Mouse (Mus musculus) midbrain, embryonic 16.5 days (tissue): ENCODE results near the gene Gm20662. TPM values are rescaled to one million over a fixed set of nuclear protein-coding genes. Genes with fewer than 3 reads are reported as not detected.

Experiments used
- ATAC-seq: fragments of 200-750 bp; cut with Nextera tagmentation; 2 replicates; pipeline ENCODE4 v1.8.0; 2017; ENCODE audit warnings: moderate TSS enrichment
- H3K27ac ChIP-seq: fragments of 300-500 bp; sonication (generic); 2 replicates; pipeline ENCODE4 v1.5.1; 2014; ENCODE audit warnings: mild to moderate bottlenecking, low read length, mixed read lengths
- H3K27me3 ChIP-seq: fragments of 300-500 bp; sonication (generic); 2 replicates; pipeline ENCODE4 v1.6.1; 2014; ENCODE audit warnings: low read depth, low read length, mixed read lengths; ENCODE audit not compliant: control insufficient read depth, insufficient read depth
- H3K36me3 ChIP-seq: fragments of 300-500 bp; sonication (generic); 2 replicates; pipeline ENCODE4 v1.6.1; 2014; ENCODE audit warnings: mild to moderate bottlenecking, low read length, moderate library complexity, mixed read lengths; ENCODE audit not compliant: control insufficient read depth, insufficient read depth
- H3K4me1 ChIP-seq: fragments of 300-500 bp; sonication (generic); 2 replicates; pipeline ENCODE4 v1.6.1; 2014; ENCODE audit warnings: mild to moderate bottlenecking, low read length, mixed read lengths; ENCODE audit not compliant: control insufficient read depth, insufficient read depth
- H3K4me2 ChIP-seq: fragments of 300-500 bp; sonication (generic); 2 replicates; pipeline ENCODE4 v1.6.1; 2014; ENCODE audit warnings: mild to moderate bottlenecking, low read length, mixed read lengths
- H3K4me3 ChIP-seq: fragments of 300-500 bp; sonication (generic); 2 replicates; pipeline ENCODE4 v1.5.1; 2014; ENCODE audit warnings: low read depth, mild to moderate bottlenecking, low read length, moderate library complexity, mixed read lengths
- H3K9ac ChIP-seq: fragments of 300-500 bp; sonication (generic); 2 replicates; pipeline ENCODE4 v1.6.1; 2014; ENCODE audit warnings: low read depth, low read length, mixed read lengths
- H3K9me3 ChIP-seq: fragments of 300-500 bp; sonication (generic); replicated peaks from 2 replicates; pipeline ENCODE4 v1.6.1; 2014; ENCODE audit warnings: mild to moderate bottlenecking, low read length, mixed read lengths; ENCODE audit not compliant: control insufficient read depth, poor library complexity, severe bottlenecking
- WGBS: fragments of 180-500 bp; shearing (Covaris S2); extraction: QIAGEN DNeasy Blood & Tissue Kit; methylation state at CpG from one replicate; pipeline ENCODE4 v1.1.7; 2014; 5-methylcytosine and 5-hydroxymethylcytosine counted together
- polyA plus RNA-seq: library from polyadenylated mRNA; unstranded; fragments of >200 nt; fragmentation: Nextera tagmentation; extraction: Ambion mirVana; gene quantifications from 2 replicates; pipeline ENCODE4 v1.2.1, GENCODE M21; 2015

The Gm20662 gene
- polyA plus RNA-seq, 1 experiment from 2014 or later = 0.83 TPM

DNA sequence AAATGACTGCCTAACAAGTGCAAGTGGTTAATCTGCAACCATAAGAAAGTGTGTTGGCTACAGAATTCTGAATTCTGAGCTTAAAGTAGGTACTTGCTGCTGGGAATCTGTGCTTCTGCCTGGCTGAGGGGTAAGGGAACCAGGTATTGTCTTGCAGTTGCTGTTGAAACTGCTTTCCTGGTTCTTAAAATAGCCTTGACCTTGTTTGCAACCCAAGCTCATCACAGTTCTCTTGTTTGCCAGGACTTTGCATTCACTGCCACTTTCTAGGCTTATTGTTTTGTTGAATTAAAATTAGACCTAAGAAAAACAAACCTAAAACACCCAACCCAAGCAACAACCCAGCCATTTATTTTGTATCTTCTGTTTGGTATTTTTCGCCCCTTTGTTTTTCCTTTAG lies 24.6 kb downstream of the Gm20662 start:
- peaks cover 6% of the 10 kb centered on the region; the same call in 1 of the 2 replicates for H3K4me1 ChIP-seq
- H3K9me3 ChIP-seq = no peaks in the 10 kb centered on the region
- H3K4me2 ChIP-seq = no peak overlapping the region
- ATAC-seq = no peak
- H3K27me3 ChIP-seq = no peaks in the 10 kb centered on the region
- H3K4me3 ChIP-seq = no peak overlapping the region
- no peak overlapping the region for H3K27ac ChIP-seq
- 84% methylated on average over 1 of the region's 1 CpGs for WGBS
- H3K9ac ChIP-seq = no peak overlapping the region
- H3K36me3 ChIP-seq = peaks cover 7% of the 10 kb centered on the region

DNA sequence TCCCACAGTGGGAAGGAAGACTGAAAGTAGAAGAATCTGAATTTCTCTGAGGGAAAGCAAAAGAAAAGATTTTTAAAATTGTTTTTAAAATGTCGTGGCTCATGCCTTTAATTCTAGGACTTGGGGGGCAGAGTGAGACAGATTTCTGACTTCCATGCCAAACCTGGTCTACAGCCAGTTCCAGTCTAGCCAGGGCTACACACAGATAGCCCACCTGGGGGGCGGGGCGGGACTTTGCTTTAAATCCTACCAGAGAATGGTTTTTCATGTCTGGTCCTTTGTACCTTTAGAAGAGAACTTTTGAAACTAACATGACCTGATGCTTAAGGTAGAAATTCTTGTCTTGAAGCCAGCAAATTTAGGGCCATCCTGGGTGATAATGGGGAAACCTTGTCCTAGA lies 27.1 kb downstream of the Gm20662 start:
- peaks cover 6% of the 10 kb centered on the region; the same call in 1 of the 2 replicates for H3K4me1 ChIP-seq
- H3K9ac ChIP-seq = no peak overlapping the region
- no peak overlapping the region for H3K4me3 ChIP-seq
- H3K9me3 ChIP-seq = no peaks in the 10 kb centered on the region
- no peak overlapping the region for H3K4me2 ChIP-seq
- peaks cover 16% of the 10 kb centered on the region for H3K36me3 ChIP-seq
- no peaks in the 10 kb centered on the region for H3K27me3 ChIP-seq
- 89% methylated on average over 3 of the region's 3 CpGs for WGBS
- no peak for ATAC-seq
- no peak overlapping the region for H3K27ac ChIP-seq

DNA sequence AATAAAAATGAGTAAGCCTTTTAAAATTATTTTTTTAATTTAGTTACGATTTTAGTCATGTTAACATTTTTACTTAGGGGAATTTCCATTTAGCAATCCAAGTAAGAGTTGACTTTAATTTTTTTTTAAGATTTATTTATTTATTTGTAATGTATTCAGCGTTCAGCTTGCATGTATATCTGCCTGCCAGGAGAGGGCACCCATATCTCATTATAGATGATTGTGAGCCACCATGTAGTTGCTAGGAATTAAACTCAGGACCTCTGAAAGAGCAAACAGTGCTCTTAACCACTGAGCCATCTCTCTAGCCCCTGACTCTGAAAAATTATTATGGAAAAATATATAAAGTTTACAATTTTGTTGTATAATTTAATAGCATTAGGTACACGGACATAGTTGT lies 30.4 kb downstream of the Gm20662 start:
- no peak for ATAC-seq
- WGBS = 96% methylated on average over 3 of the region's 3 CpGs
- H3K36me3 ChIP-seq = peaks cover 16% of the 10 kb centered on the region

DNA sequence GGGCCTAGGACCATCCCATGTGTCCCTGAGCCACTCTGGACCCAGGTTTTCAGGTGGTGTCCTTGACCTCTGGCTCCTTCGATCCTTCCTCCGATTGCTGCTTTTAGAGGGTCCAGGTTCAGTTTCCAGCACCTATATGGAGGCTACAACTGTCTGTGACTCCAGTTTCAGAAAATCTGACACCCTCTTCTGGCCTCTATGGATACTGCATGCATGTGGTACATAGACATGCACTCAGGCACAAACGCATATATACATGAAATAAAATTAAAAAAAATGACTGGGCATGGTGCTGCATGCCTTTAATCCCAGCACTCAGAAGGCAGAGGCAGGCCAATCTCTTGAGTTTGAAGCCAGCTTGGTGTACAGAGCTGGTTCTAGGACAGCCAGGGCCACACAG lies 31.7 kb downstream of the Gm20662 start:
- Histone ChIP-seq H3K27me3 (no peaks in the 10 kb centered on the region), H3K27ac (no peak overlapping the region), H3K4me2 (no peak overlapping the region), H3K4me1 (no peaks in the 10 kb centered on the region), H3K9ac (no peak overlapping the region), H3K9me3 (no peaks in the 10 kb centered on the region), H3K4me3 (no peak overlapping the region), H3K36me3 (peaks cover 21% of the 10 kb centered on the region)
- ATAC-seq = no peak
- 97% methylated on average over 3 of the region's 3 CpGs for WGBS

More for the DNA sequence above, 30.4 kb downstream of the Gm20662 start:
- Histone ChIP-seq H3K27me3 (no peaks in the 10 kb centered on the region), H3K9ac (no peak overlapping the region), H3K9me3 (no peaks in the 10 kb centered on the region), H3K27ac (no peak overlapping the region), H3K4me3 (no peak overlapping the region), H3K4me1 (no peaks in the 10 kb centered on the region), H3K4me2 (no peak overlapping the region)

DNA sequence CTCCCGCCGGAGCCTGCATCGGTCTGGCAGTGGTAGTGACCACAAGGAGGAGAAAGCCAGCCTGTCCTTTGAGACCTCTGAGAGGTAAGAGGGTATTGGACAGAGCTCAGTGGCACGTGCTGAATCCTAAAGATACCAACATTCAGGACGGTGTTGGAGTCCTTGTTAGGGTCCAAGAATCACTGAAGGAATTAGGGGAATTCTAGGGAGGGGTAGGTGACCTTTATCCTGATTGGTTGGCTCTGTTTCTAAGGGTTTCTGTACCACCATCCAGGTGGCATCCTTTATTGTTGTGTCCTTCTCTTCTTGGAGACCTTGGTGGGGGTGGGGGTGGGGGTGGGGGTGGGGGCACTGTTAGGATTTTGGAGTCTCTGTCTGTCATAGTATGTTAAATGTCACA lies 36.0 kb downstream of the Gm20662 start:
- Histone ChIP-seq H3K4me1 (no peaks in the 10 kb centered on the region), H3K4me3 (no peak overlapping the region), H3K27me3 (no peaks in the 10 kb centered on the region), H3K27ac (no peak overlapping the region), H3K9me3 (no peaks in the 10 kb centered on the region), H3K36me3 (peaks cover 25% of the 10 kb centered on the region), H3K9ac (no peak overlapping the region), H3K4me2 (no peak overlapping the region)
- WGBS = 89% methylated on average over 5 of the region's 5 CpGs
- ATAC-seq = no peak

DNA sequence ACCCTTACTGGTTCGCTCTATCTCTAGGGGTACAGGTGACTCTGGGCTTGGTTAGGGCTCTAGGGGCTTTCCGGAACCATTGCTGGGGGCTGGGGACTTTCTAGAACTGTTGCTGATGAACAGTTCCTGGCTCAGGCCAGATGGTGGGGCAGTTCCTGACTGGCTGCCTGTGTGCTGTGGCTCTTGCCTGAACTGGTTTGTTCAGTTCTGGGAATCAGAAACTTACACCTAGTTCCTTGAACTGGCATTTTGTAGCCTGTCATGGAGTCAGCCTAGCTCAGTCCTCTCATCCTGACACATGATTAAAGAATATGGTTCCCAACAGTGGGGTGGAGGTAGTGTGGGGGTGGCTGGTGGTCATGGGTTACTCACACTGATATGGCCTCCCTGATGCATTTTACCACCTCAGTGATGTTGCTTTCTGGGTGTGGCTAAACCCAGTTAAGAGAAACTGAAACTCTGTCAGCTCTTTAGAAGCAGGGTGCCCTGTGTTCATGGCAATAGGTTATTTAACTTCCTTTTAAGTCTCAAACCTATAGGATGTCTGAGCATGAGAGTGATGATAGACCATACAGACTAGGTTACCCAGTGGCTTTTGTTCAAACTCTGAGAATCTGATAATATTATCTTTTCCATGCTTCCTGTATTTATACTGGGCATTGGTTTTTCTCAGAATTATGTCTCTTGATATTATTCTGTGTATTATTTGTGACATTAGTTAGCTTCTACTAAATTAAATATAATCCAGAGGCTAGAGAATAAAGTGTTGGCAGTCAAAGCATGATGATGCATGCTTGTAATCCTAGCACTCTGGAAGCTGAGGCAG lies 39.4 kb downstream of the Gm20662 start:
- 96% methylated on average over 2 of the region's 2 CpGs for WGBS
- H3K36me3 ChIP-seq = peaks cover 20% of the 10 kb centered on the region

DNA sequence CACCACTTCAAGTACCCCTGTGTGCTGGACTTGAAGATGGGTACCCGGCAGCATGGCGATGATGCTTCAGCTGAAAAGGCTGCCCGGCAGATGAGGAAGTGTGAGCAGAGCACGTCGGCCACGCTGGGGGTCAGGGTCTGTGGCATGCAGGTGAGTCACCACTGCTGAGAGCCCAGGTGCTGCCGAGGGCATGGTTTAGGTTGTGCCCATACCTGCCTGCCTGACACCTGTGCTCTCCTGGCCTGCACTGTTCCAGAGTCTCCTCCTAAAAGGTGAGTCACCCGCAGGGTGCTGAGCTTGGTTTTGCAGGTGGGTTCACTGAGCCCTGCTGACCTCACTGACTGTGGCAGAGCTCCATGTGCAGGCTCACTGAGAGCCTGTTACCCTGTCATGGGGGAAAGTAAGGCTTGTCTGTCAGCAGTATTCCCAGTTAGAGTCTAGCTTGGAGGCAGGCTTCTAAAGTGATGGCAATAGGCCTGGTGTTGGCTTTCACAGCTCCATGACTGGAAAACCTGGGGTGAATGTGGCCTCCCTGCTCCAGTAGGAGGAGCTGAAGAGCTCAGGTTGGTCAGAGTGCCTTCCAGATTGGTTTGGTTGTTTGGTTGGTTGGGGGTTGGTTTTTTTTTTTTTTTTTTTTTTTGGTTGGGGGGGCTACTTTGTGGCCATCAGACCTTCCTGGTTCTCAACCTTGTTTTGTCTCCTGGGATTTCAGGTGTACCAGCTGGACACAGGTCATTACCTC lies 48.8 kb downstream of the Gm20662 start:
- Histone ChIP-seq H3K4me1 (peaks cover 10% of the 10 kb centered on the region), H3K27me3 (no peaks in the 10 kb centered on the region), H3K27ac (no peak overlapping the region), H3K36me3 (peaks cover 26% of the 10 kb centered on the region), H3K9me3 (no peaks in the 10 kb centered on the region), H3K9ac (no peak overlapping the region), H3K4me3 (no peak overlapping the region), H3K4me2 (no peak overlapping the region)
- ATAC-seq = no peak
- WGBS = 97% methylated on average over 8 of the region's 8 CpGs

More for the DNA sequence above, 39.4 kb downstream of the Gm20662 start:
- no peaks in the 10 kb centered on the region for H3K4me1 ChIP-seq
- H3K9ac ChIP-seq = no peak overlapping the region
- H3K9me3 ChIP-seq = no peaks in the 10 kb centered on the region
- ATAC-seq = no peak
- no peak overlapping the region for H3K4me2 ChIP-seq
- H3K4me3 ChIP-seq = no peak overlapping the region
- no peak overlapping the region for H3K27ac ChIP-seq
- no peaks in the 10 kb centered on the region for H3K27me3 ChIP-seq

DNA sequence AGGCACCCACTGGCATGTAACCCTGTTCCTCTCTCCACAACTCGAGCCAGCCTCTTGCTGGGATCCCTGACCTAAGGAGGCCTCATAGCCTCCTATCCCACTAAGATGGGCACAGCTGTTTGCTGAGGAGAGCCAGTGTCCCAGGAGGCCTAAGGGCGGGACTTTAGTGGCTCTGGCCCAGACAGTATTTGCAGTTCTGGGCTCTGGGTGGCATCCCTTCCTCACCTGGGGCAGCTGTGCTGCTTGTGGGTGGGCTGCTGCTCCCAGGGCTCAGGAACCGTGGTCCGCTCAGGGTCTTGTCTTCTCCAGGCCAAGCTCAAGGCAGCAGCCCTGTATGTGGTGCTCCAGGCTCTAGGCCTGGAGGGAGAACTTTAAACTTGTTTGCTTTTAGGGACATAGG lies 50.4 kb downstream of the Gm20662 start:
- no peak overlapping the region for H3K27ac ChIP-seq
- no peak overlapping the region for H3K4me2 ChIP-seq
- WGBS = 85% methylated on average over 4 of the region's 4 CpGs
- H3K9me3 ChIP-seq = no peaks in the 10 kb centered on the region
- H3K4me1 ChIP-seq = peaks cover 16% of the 10 kb centered on the region
- no peak overlapping the region for H3K9ac ChIP-seq
- no peak for ATAC-seq
- H3K36me3 ChIP-seq = peaks cover 21% of the 10 kb centered on the region
- H3K27me3 ChIP-seq = no peaks in the 10 kb centered on the region
- H3K4me3 ChIP-seq = no peak overlapping the region
